Mouse (Mus musculus): Measurements from ENCODE around the gene Fcrlb.
A peak's percentile ranks its signal among the peaks of the same experiment; 100 is the strongest.

The Fcrlb gene

DNA sequence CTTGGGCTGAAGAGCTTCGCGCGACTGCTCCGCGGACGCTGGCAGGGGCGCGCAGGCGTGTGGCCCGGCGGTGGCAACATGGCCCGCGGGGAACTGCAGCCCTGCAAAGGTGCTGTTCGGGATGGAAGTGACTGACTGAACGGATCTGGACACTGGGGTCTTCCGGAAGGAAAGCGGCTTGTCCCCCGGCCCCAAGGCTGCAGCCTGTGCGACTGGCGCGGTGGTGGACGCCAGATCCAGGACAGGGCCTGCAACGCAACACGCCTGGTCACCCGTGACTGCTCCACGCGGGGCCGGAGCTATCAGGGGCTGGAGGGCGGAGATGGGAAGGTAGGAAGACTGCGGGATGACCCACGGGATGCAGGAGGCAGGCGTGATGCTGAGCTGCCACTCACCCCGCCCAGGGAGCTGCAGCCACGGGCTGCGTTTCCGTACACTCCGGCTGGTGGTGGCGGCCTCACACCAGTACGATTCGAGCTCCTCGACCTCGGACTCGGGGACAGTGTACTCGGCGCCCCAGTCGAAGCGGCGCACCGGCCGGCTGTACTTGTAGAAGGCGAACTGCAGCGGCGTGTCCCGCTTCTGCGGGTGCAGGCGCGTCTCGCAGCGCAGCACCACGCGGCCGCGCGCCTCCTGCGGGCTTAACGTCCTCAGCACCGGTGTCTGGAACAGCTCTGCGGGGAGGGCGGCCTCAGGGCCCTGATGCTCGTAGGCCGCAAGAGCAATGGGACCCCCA lies 5.1 kb downstream of the Fcrlb start:
- peak; percentile 52 for DNase-seq (ENCODE audit: low spot score)

DNA sequence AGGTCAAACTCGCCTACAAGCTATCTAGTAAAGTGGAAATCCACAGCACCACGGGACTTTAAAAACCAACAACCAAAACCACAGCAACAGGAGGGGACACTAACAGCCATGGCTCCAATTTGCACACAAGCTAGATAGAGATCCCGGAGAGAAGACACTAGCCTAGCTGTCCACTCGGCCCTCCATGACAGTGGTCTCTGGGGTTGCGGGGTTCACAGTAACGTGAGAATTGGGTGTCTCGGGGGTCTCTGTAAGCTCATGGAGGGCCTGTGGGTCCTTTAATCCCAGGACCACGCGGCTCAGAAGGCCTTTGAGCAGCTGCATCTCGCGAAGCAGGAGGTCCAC lies 5.7 kb downstream of the Fcrlb start:
- peak; percentile 24 for DNase-seq (ENCODE audit: low spot score)

DNA sequence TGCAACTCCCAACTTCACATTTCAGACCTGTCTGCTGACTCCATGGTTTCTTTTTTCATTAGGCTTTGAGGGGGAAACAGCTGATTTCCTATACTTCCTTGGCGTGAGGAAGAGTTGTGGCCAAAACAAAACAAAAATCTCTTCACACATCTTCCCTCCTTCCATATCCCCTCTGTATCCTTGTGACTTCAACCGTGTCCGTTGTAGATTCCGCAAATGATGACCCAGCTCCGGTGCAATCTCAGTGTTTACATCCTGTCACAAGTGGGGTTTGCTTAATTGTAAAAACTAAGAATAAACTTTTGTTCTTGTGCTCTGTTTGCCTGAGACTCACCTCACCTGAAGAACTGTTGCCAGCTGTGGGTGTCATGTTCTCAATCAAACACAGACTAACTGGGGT lies 9.3 kb downstream of the Fcrlb start:
- no peak for DNase-seq (ENCODE audit: low spot score)

DNA sequence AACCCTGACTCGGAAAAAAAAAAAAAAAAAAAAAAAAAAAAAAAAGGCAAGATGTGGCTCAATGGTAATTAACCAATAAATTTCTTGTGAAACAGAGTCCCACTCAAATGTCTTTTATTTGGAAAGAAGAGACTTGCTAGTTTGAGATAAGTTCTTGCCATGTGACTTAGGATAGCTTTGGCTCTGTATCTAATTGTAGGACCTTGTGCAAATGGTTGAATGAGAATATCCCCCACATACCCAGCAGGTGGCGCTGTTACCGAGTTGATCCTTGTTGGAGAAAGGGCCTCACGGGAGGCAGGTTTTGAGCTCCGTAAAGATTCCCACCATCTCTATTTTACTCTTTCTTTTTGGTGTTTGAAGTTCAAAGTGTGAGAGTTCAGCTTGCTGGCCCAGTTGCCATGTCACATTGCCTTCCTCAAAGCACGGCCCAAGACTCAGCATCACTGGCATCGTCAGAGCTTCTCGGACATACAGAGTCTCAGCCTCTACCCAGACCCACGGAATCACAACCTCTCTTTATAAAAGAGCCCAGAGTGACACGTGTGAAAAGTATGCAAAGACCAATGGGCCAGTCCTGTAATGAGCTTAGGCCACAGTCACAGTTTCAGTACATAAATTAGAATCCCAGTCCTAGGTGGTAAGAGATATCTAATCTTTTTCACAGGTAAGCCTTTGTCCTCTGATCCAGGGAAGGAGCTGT lies 11.1 kb downstream of the Fcrlb start:
- peak; percentile 93 for DNase-seq (ENCODE audit: low spot score)

DNA sequence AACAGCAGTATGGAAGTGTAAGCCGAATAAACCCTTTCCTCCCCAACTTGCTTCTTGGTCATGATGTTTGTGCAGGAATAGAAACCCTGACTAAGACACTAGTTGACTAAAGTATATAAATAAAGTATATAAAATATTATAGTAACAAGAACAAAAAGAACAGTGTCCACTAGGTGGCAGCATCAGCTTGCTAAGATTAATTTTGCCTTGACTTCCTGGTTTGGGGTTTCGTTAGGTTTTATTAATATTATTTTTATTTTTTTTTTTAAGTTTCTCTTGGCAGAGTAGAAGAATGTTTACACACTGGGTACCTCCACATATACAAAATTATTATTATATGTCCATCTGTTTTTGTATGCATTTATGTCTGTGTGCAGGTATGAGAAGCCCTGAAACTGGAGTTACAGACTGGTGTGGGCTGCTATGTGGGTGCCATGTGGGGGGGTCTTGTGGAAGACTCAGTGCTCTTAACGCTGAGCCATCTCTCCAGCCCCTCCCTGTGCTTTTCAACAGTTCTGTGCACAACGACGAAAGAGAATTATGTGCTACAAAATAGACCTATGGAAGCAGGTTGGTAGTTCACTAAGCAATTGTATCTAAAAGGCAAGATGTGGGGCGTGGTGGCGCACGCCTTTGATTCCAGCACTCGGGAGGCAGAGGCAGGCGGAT lies 11.8 kb downstream of the Fcrlb start:
- peak; percentile 89 for DNase-seq (ENCODE audit: low spot score)

DNA sequence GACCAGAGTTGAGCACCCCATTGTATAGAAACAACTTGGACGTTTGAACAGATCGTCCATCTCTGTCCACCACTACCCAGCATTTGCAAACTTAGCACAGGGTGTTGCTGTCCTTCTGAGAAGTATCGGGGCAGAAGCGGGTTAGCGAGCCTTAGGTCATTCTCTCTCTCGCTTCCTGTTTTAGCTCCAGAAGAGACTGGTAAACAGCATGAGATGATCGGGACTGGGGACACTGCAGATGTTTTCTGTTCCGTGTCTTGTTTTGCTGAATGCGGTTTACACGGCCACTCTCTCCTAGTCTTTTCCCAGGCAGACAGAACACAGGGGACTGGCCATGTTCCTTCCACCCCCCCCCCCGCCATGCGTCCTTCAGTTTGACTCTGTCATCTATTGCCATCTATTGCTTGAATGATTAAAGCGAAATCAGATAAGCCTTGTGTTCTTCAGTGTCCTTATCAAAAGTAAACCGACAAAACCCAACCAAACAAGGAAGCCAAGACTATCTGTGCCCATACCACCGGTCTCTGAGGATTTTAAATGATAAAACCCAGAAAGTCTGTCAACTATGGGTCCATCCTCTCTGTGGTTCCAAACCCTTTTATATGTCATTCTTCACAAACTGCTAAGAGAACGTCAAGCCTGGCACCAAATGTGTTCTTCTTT lies 14.2 kb downstream of the Fcrlb start:
- DNase-seq (ENCODE audit: low spot score) = no peak

DNA sequence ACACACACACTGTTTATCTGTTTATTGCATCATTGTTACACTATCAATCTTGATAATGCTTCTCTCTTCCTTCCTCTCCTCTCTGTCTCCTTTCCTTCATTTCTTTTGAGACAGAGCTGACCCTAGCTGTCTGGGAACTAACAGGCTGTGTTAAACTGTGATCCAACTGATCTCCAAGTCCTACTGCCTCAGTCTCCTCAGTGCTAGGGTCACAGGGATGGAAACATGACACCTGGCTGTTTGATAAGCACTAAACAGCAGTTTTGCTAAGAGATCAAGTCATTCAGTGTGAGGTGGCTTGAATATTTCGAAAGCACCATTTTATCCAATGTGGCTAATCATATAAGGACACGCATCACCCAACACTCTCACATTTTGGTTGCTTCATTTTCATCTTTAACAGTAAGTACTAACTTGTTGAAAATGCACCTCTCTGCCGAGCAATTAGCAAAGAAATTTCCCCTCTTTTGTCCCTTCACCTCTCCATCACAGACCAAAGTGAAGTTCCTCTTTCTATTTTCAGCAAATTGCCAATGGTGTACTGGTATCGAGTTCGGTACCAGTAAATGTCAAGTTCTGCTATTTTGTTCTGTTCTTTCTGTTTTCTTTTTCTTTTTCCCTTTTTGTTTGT lies 16.0 kb downstream of the Fcrlb start:
- no peak for DNase-seq (ENCODE audit: low spot score)

DNA sequence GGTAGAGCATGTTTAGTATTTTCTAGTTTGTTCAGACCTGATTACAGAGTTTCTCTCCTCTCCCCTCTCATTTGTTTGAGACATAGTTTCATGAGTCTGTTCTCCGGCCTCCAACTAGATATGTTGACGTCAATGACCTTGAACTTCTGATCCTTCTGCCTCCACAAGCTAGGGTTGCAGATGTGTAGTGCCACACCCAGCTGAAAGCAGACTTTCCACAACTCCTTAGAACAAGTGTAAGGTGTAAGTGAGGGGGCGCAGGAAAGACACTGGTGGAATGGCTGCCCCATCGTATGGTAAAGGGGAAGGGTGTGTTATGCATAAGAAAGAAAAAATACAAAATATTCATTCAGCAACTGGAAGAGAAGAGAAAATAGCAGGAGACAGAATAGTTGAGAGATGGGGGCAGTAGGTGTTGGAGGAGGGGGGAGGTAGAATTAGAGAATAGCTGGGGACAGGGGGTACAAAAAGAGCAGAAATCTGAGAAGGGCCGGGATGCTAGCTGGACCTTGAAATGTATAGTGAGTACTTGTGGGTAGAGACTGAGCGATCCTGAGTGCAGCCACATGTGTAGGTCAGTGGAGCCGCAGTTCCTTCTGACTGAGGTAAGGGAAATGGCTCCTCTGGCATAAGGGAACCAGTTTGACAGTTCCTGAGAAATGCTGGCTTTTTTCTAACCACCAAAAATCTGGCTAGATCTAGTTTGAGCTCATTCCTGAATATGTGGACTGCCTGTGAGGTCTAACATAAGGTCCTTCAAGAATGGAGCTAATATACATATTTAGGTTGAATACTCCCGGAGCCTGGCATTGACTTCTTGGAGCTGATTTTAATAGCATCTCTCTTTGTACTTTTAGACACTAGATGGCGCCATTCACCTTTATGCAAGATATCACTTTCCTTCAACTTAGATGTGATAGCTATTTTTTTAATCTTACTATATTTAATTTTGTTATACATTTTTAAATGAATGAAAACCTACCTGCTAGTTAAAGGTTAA lies 17.8 kb downstream of the Fcrlb start:
- DNase-seq (ENCODE audit: low spot score) = peak; percentile 81

DNA sequence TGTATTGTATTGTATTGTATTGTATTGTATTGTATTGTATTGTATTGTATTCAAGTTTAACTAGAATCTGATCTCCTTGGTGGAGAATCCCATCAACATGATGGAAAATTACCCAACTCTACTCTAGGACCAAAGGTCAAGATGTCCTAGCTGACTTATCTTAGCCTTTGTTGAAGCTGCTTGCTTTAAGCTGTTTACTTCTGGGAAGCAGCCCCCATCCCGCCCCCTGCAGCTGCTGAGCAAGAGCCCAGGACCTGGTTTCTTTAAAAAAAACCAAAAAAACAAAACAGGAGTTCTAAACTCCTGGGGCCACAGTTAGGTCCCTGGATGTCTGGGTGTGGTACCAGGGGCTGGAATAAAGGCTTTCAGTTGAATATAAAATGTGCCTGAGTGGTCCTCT lies 20.5 kb downstream of the Fcrlb start:
- no peak for DNase-seq (ENCODE audit: low spot score)

DNA sequence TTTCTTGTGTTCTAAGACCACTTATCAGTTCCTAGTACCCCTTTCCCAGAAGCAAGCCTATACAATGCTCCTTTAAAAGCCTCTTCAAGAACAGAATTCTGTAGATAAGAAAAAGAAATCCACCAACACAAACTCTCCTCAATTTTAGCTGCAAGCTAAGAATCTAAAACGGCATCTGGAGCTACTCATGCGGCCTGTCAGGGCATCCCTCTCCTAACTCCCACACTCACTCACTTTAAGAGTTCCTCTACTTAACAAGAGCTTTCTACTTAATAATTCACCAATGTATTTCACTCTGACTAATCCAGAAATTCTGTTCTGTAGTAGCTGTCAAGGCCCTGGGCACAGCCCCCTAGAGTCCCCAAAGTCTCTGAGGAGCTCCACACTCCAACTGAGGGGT lies 21.1 kb downstream of the Fcrlb start:
- DNase-seq (ENCODE audit: low spot score) = no peak

DNA sequence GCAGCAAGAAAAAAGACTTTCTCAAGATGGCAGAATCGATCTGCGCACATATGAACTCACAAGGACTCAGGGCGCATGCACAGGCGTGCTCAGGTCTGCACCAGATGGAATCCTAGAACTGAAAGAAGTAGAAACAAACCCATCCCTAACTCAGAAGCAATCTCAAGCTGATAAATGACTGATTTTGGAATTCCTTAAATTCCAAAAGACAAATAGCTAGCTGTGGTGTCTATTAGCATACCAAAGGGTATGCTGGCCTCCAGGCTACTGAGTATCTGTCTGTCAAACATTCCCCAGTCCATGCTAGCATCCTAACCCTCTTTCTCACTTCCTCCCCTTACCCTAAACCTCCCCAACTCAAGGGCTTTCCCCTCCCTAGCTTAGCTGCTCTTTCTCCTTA lies 23.4 kb downstream of the Fcrlb start:
- no peak for DNase-seq (ENCODE audit: low spot score)

DNA sequence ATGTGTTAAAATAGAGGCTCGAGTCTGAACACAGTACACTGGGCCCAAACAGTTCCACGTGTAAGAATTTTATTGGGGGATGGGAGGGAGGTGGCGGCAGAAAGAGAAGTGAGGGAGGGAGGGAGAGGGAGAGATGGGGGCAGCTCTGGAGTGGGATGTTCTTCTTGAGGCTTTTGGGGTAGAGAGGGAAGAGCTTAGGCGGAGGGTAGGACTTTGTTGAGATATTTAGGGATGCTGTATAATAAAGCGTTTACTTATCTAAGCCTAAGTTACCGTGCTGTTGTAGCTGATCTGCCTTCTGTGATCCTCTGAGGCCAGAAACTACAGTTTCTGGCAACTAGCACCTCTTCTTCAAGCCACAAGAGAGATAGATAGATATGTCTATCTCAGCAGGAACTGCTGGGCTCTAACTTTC lies 26.7 kb downstream of the Fcrlb start:
- DNase-seq (ENCODE audit: low spot score) = no peak

DNA sequence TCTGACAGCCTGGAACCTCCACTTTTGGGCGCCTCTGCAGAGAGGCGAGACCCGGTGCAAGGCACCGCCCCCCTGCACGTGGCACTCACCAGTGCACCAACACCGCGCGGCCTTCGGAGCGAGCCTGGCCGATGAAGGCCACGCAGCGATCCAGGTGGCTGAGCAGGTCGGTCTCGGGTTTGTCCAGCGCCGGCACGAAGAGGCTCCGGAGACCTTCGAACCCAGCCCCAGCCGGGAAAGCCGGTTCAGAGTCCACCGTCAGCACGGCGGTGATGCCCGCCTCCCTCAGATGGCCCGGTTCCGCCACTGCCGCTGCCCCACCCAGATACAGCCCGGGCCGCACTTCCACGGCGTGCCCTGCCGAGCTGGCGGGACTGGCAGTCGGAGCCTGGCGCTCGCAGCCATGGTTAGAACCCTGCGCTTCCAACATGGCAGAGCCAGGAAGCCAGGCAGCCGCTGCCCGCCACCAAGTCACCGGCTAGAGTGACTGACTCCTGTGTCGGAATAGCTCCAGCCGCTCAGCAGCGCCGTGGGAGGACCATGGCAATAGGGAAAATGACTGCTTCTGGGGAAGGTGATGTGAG lies 27.7 kb downstream of the Fcrlb start, which contains the start of the genes Gm26620 and Dusp12:
Gene Gm26620 (plus strand): TSS at position 88 of the 584 bp plus-strand sequence.
Gene Dusp12 (minus strand): TSS at position 563 of the 584 bp plus-strand sequence.
- DNase-seq (ENCODE audit: low spot score) = peak; percentile 97

DNA sequence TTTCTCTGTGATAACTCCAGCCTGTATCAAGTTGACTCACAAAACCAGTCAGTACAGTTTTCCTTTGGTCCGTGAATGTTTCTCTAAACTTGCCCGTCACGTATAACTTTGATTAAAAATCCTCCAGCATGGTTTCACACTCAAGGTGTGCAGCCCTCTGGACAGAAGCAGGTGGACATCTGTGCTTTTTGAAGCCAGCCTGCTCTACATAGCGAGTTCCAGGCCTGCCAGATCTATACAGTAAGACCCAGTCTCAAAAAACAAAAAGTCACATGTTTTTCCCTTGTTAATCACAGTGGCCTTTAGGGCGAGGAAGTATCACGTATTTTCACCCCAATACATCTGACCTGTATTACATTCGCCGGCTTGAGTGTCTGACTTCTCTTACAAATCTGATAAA lies 28.4 kb downstream of the Fcrlb start:
- DNase-seq (ENCODE audit: low spot score) = no peak

DNA sequence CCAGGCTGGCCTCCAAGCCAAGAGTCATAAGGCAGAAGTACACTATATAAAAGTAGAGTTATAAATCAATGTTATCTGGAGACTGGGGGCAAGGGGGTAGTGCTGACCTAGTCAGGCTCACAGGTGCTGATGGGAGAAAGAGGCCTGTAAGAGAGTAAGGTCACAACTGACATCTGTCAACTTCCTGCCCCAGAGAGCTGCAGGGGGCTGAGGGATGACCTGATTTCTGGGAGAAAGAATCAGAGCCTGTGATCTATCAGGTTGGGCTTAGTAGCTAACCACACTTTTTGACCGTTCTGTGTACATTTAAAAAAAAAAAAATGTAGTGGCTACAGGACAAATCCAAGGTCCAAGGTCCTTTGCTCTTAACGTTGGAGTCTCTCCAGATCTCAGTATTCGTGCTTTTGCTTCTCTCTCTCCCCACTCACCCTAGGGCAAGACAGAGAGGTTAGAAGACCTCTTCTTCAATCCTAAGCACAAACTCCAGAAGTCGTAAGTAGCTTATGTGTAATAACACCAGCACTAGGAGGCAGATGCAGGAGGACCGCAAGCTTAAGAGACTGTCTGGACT lies 29.7 kb downstream of the Fcrlb start:
- no peak for DNase-seq (ENCODE audit: low spot score)

DNA sequence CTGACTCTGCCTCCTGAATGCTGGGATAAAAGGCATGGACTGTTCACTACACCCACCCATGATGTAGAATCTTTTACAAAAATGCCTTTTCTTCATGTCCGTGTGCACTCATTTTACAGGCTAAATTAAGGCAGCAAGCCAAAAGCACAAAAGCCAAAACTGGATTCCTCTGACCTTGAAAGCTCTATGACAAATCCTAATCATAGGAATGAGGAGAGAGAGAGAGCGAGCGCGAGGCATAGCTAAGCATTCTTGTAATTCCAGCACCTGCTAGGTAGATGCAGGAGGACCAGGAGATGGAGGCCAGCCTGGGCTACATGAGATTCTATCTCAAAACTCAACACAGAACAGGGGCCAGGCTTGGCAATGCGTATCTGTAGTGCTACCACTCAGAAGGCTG lies 35.8 kb downstream of the Fcrlb start:
- DNase-seq (ENCODE audit: low spot score) = no peak

DNA sequence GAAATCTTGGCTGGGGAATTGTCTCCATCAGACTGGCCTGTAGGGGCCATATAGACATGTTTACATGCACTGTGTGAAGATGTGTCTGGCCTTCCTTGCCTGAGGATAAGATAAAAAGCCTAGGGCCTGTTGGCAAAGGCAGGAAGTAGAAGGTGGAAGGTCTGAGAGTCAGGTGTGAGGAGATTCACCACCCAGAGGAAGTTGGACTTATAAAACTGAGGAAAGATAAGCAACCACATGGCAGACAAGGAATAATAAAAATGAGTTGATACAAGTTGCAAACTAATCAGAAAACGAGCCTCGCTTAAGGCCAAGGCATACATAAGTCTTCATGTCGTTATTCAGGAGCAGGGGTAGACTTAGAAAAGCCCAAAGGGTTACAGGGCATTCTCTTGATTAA lies 37.1 kb downstream of the Fcrlb start:
- no peak for DNase-seq (ENCODE audit: low spot score)

DNA sequence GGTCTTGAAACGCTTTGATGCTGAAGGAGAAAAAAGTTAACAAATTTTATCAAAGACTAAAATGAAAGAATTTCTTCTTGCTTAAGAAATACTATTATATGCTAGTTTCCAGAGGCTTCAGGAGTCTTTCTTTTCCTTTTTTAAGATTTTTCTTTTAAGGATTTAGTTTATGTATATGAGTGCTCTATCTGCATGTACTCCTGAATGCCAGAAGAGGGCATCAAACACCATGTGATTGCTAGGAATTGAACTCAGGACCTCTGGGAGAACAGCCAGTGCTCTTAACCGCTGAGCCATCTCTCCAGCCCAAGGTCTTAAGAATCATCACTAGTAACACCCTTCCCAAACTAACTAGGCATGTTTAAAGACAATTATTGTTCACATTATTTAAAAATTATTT lies 40.8 kb downstream of the Fcrlb start:
- no peak for DNase-seq (ENCODE audit: low spot score)

DNA sequence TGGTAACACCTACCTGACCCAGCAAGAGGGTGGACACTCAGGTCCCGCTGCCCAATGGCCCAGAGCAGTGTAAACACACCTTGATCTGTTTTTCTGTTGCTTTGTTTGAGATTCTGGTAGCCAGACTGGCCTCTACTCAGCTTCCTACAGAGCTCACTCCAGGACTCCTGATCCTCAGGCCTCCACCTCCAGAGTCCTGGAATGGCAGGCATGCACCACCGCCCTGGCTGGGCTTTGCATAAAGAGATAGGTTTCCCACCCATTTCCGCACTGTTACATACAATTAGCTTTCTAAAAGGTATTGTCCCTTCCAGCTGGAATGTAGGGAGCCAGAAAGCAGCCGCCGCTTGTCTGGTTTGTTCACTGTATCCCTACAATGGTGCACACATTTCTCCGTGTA lies 41.3 kb downstream of the Fcrlb start:
- no peak for DNase-seq (ENCODE audit: low spot score)

DNA sequence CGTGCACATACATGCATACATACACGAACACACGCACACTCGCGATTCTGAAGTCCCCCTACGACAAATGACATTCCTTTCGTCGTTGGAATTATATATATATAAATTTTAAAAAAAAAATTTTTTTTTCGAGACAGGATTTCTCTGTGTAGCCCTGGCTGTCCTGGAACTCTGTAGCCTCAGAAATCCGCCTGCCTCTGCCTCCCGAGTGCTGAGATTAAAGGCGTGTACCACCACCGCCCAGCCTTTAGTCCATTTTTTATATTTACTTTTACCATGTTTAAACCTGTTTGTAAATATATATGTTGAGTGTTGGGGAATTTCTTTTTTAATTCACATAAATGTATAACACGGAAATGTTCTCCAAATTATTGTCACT lies 43.8 kb downstream of the Fcrlb start:
- DNase-seq (ENCODE audit: low spot score) = no peak
